Mouse (Mus musculus): Measurements from ENCODE around the gene Rasa3.

DNA sequence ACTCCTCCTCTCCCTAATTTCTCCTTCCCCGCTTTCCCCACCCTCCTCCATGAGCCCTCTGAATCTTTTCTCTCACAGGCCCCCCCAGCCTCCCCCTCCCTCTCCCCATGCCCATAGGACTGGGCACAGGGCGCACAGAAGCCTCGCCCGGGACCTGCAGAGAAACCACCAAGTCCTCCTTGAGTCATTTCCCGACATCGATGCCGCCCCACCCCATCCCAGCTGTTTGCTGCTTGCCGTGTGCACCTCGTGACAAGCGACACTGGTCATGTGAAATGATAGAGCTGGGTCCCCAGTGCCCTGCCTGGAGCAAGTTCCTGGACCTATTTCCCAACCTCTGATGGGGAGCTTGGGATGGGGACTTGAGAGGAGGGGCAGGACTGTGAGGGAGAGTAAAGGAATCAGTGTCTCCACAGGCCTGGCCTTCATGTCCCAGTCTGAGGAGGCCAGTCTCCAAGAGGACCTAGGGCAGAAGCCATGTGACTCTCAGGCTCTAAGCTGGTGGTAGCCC is 53.4 kb downstream of the Rasa3 start:
- TF ChIP-seq POLR2A (IDR thresholded peaks at IDR 0.05; ENCODE audit: borderline replicate concordance, low read depth, low read length) (no peak), CTCF (IDR thresholded peaks at IDR 0.05; ENCODE audit: low read depth, low read length) (no peak)
